In the genomic region with DNA sequence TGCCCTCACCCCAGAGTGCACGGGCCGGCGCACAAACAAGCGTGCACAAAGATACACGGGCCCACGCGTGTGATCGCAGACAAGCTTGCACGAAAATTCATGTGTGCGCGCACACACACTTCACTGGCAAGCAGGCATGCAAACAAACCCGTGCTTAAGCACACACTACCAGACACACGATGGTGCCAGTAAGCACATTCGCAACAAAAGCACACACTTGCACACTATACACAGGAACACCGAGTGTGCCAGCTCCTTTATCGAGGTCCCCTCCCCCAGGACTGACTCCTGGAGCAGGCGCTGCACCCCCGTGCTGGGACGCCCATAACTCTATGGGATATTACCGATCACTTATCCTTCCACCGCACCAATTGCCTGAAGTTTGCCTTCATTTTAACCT, we compare ENCODE assay signal across 8 mouse cellular contexts. TPM values are rescaled to one million over a fixed set of nuclear protein-coding genes. Genes with fewer than 3 reads are reported as not detected.
DNase-seq lines count a peak whose midpoint lies in the region; ATAC-seq and TF ChIP-seq lines count a peak whose summit lies in the region.

No protein-coding gene starts in this region.

- WGBS in embryonic facial prominence, embryonic 12.5 days, result under 1% methylated on average over 21 of the region's 21 CpGs
- WGBS in hindbrain, postnatal 0 days, result under 1% methylated on average over 21 of the region's 21 CpGs

- intact Hi-C loops in left cerebral cortex, postnatal 36 days (cut with DNase I), result loop anchor here (5.0 kb wide), 1 partner anchor 75 kb away; no protein-coding TSS in a partner anchor

- no peaks in the 10 kb centered on the region for H3K36me3 ChIP-seq in embryonic facial prominence, embryonic 12.5 days
- H3K36me3 ChIP-seq in hindbrain, postnatal 0 days (ENCODE audit: insufficient read depth, low read length), result no peaks in the 10 kb centered on the region

- DNase-seq in thymus, postnatal 4 days, result peak; percentile 13
- DNase-seq in thymus, postnatal 10 days (ENCODE audit: low spot score in 2 of 2), result no peak
- DNase-seq in hindbrain, postnatal 0 days (ENCODE audit: low spot score), result no peak
- peak; percentile 16 to 27 for DNase-seq in lung, postnatal 4 days
- no peak for DNase-seq in MN1 (ENCODE audit: low spot score)
- DNase-seq in left cerebral cortex, postnatal 36 days (ENCODE audit: low spot score in 2 of 2), result no peak

- no peaks in the 10 kb centered on the region for H3K9me3 ChIP-seq in embryonic facial prominence, embryonic 12.5 days
- H3K9me3 ChIP-seq in hindbrain, postnatal 0 days (ENCODE audit: low read length), result no peaks in the 10 kb centered on the region

- peak overlapping the region; percentile 99 for H3K27ac ChIP-seq in embryonic facial prominence, embryonic 12.5 days
- H3K27ac ChIP-seq in hindbrain, postnatal 0 days, result no peak overlapping the region

- peak overlapping the region; percentile 87 for H3K4me2 ChIP-seq in embryonic facial prominence, embryonic 12.5 days (replicated peaks)
- H3K4me2 ChIP-seq in hindbrain, postnatal 0 days (ENCODE audit: low read depth, low read length), result peak overlapping the region; percentile 94

- H3K4me3 ChIP-seq in embryonic facial prominence, embryonic 12.5 days, result peak overlapping the region; percentile 94
- H3K4me3 ChIP-seq in hindbrain, postnatal 0 days (ENCODE audit: low read length), result peak overlapping the region; percentile 63

- no peak for ATAC-seq in embryonic facial prominence, embryonic 12.5 days (ENCODE audit: insufficient number of reproducible peaks, insufficient read depth, low FRiP score, low TSS enrichment)
- ATAC-seq in hindbrain, postnatal 0 days, result peak; percentile 36
- no peak for ATAC-seq in frontal cortex, adult (ENCODE audit: low TSS enrichment)

- no peak for TF ChIP-seq CTCF in hindbrain, postnatal 0 days (IDR thresholded peaks at IDR 0.05; ENCODE audit: low read depth)

- H3K4me1 ChIP-seq in embryonic facial prominence, embryonic 12.5 days, result peaks cover 12% of the 10 kb centered on the region
- peaks cover 3% of the 10 kb centered on the region for H3K4me1 ChIP-seq in hindbrain, postnatal 0 days (ENCODE audit: insufficient read depth, low read length)

- H3K9ac ChIP-seq in embryonic facial prominence, embryonic 12.5 days, result peak overlapping the region; percentile 97
- peak overlapping the region; percentile 60; the same call in 1 of the 2 replicates for H3K9ac ChIP-seq in hindbrain, postnatal 0 days (replicated peaks; ENCODE audit: low read length)

- H3K27me3 ChIP-seq in embryonic facial prominence, embryonic 12.5 days, result no peaks in the 10 kb centered on the region
- no peaks in the 10 kb centered on the region; the same call in 1 of the 2 replicates for H3K27me3 ChIP-seq in hindbrain, postnatal 0 days (ENCODE audit: insufficient read depth, low read length)

RNA-seq across cellular contexts. Expression of a gene that starts 1.2 kb away (rescaled TPM):
- 89.2 and 100 TPM in 2 replicates for polyA plus RNA-seq in embryonic facial prominence, embryonic 12.5 days (2016; fragmentation: Nextera tagmentation; extraction: Ambion mirVana)
- 1.2 and 1.5 TPM in 2 replicates for total RNA-seq in hindbrain, postnatal 0 days (2014; rRNA removed)
- 0.98 and 1.5 TPM in 2 replicates for polyA plus RNA-seq in hindbrain, postnatal 0 days (2015; fragmentation: Nextera tagmentation; extraction: Ambion mirVana)
- under 1 TPM; 0.20 to 0.34 TPM for total RNA-seq in left cerebral cortex, postnatal 36 days (2021)

Comparison
In these comparisons a context has a peak if more than half of its experiments do, and no peak if none do; other contexts are left out.
1. DNase-seq: peak in thymus, postnatal 4 days (single experiment) and lung, postnatal 4 days (2 of 2); none in thymus, postnatal 10 days (0 of 2), hindbrain, postnatal 0 days (single experiment), MN1 (single experiment) and left cerebral cortex, postnatal 36 days (0 of 2).